Mouse (Mus musculus): ENCODE results near the gene Fam166a. TPM values are rescaled to one million over a fixed set of nuclear protein-coding genes. Genes with fewer than 3 reads are reported as not detected.

Gene Fam166a
- polyA plus RNA-seq, 1 experiment from 2014 or later = not detected

GRCm38 (mm10) chr2:25239766-25240165 lies 21.2 kb downstream of the Fam166a start:
- H3K27ac ChIP-seq (replicated peaks) = peak overlapping the region; percentile 91
- H3K4me3 ChIP-seq (ENCODE audit: low read depth, low read length) = no peak overlapping the region
- TF ChIP-seq CTCF (IDR thresholded peaks at IDR 0.05; ENCODE audit: low read depth) (no peak), EP300 (optimal IDR thresholded peaks at IDR 0.05) (no peak)
- peak; percentile 38 for DNase-seq (ENCODE audit: low spot score)
- no peaks in the 10 kb centered on the region for H3K36me3 ChIP-seq (ENCODE audit: control insufficient read depth, insufficient read depth, low read length)
- H3K4me2 ChIP-seq (replicated peaks; ENCODE audit: low read depth) = peak overlapping the region; percentile 29; the same call in 1 of the 2 replicates
- H3K4me1 ChIP-seq (replicated peaks; ENCODE audit: control insufficient read depth, insufficient read depth) = peaks cover 7% of the 10 kb centered on the region; the same call in 1 of the 2 replicates
- ATAC-seq (ENCODE audit: low FRiP score, low TSS enrichment) = no peak
- no peak overlapping the region for H3K9ac ChIP-seq (ENCODE audit: low read length)
- WGBS = 72% methylated on average over 3 of the region's 3 CpGs
- no peaks in the 10 kb centered on the region for H3K9me3 ChIP-seq (ENCODE audit: control insufficient read depth, low read length)
- no peaks in the 10 kb centered on the region for H3K27me3 ChIP-seq (ENCODE audit: control insufficient read depth, insufficient read depth, low read length)

- ATAC-seq (ENCODE audit: low FRiP score, low TSS enrichment) (no peak), DNase-seq (ENCODE audit: low spot score) (no peak)
- no peaks in the 10 kb centered on the region for H3K9me3 ChIP-seq (ENCODE audit: control insufficient read depth, low read length)
- WGBS = 50% methylated on average over 8 of the region's 8 CpGs
- H3K4me3 ChIP-seq (ENCODE audit: low read depth, low read length) = peak overlapping the region; percentile 23; the same call in 1 of the 2 replicates
- no peaks in the 10 kb centered on the region for H3K27me3 ChIP-seq (ENCODE audit: control insufficient read depth, insufficient read depth, low read length)
- TF ChIP-seq CTCF (IDR thresholded peaks at IDR 0.05; ENCODE audit: low read depth) (no peak), EP300 (optimal IDR thresholded peaks at IDR 0.05) (no peak)
- H3K9ac ChIP-seq (ENCODE audit: low read length) = peak overlapping the region; percentile 45; the same call in 1 of the 2 replicates
- peaks cover 7% of the 10 kb centered on the region; the same call in 1 of the 2 replicates for H3K4me1 ChIP-seq (replicated peaks; ENCODE audit: control insufficient read depth, insufficient read depth)
- H3K36me3 ChIP-seq (ENCODE audit: control insufficient read depth, insufficient read depth, low read length) = peaks cover 2% of the 10 kb centered on the region; the same call in 1 of the 2 replicates
- H3K27ac ChIP-seq (replicated peaks) = peak overlapping the region; percentile 91
- H3K4me2 ChIP-seq (replicated peaks; ENCODE audit: low read depth) = peak overlapping the region; percentile 78
Measured at GRCm38 (mm10) chr2:25240310-25240709, 21.8 kb downstream of the Fam166a start.

GRCm38 (mm10) chr2:25240723-25241437 lies 22.3 kb downstream of the Fam166a start:
- WGBS = 1% methylated on average over 29 of the region's 29 CpGs
- H3K4me1 ChIP-seq (replicated peaks; ENCODE audit: control insufficient read depth, insufficient read depth) = peaks cover 7% of the 10 kb centered on the region; the same call in 1 of the 2 replicates
- H3K4me2 ChIP-seq (replicated peaks; ENCODE audit: low read depth) = peak overlapping the region; percentile 78
- peak overlapping the region; percentile 91 for H3K27ac ChIP-seq (replicated peaks)
- TF ChIP-seq CTCF (IDR thresholded peaks at IDR 0.05; ENCODE audit: low read depth) = no peak
- H3K27me3 ChIP-seq (ENCODE audit: control insufficient read depth, insufficient read depth, low read length) = no peaks in the 10 kb centered on the region
- no peaks in the 10 kb centered on the region for H3K9me3 ChIP-seq (ENCODE audit: control insufficient read depth, low read length)
- H3K36me3 ChIP-seq (ENCODE audit: control insufficient read depth, insufficient read depth, low read length) = peaks cover 2% of the 10 kb centered on the region; the same call in 1 of the 2 replicates
- H3K4me3 ChIP-seq (ENCODE audit: low read depth, low read length) = peak overlapping the region; percentile 23
- peak; percentile 66 for ATAC-seq (ENCODE audit: low FRiP score, low TSS enrichment)
- H3K9ac ChIP-seq (ENCODE audit: low read length) = peak overlapping the region; percentile 45; the same call in 1 of the 2 replicates
- DNase-seq (ENCODE audit: low spot score) = peak; percentile 85

- Histone ChIP-seq H3K4me1 (replicated peaks; ENCODE audit: control insufficient read depth, insufficient read depth) (peaks cover 7% of the 10 kb centered on the region; the same call in 1 of the 2 replicates), H3K27me3 (ENCODE audit: control insufficient read depth, insufficient read depth, low read length) (no peaks in the 10 kb centered on the region), H3K27ac (replicated peaks) (peak overlapping the region; percentile 91), H3K9ac (ENCODE audit: low read length) (peak overlapping the region; percentile 69; the same call in 1 of the 2 replicates), H3K4me2 (replicated peaks; ENCODE audit: low read depth) (peak overlapping the region; percentile 78), H3K36me3 (ENCODE audit: control insufficient read depth, insufficient read depth, low read length) (peaks cover 2% of the 10 kb centered on the region; the same call in 1 of the 2 replicates), H3K4me3 (ENCODE audit: low read depth, low read length) (peak overlapping the region; percentile 45; the same call in 1 of the 2 replicates), H3K9me3 (ENCODE audit: control insufficient read depth, low read length) (no peaks in the 10 kb centered on the region)
- DNase-seq (ENCODE audit: low spot score) = peak; percentile 66
- peak; percentile 54 for ATAC-seq (ENCODE audit: low FRiP score, low TSS enrichment)
- TF ChIP-seq CTCF (IDR thresholded peaks at IDR 0.05; ENCODE audit: low read depth) (no peak), EP300 (optimal IDR thresholded peaks at IDR 0.05) (no peak)
- WGBS = 15% methylated on average over 6 of the region's 6 CpGs
Measured at GRCm38 (mm10) chr2:25241438-25241775, 22.9 kb downstream of the Fam166a start.

- DNase-seq (ENCODE audit: low spot score) = peak; percentile 56
- ATAC-seq (ENCODE audit: low FRiP score, low TSS enrichment) = no peak
Measured at GRCm38 (mm10) chr2:25242101-25242506, 23.6 kb downstream of the Fam166a start, which contains the start of the genes Rnf208 and Cysrt1. TSS of gene Rnf208 (plus strand) at chr2:25242255. TSS of gene Cysrt1 (minus strand) at chr2:25242452.

GRCm38 (mm10) chr2:25243342-25243741 lies 24.8 kb downstream of the Fam166a start:
- no peak for ATAC-seq (ENCODE audit: low FRiP score, low TSS enrichment)
- no peak for TF ChIP-seq EP300 (optimal IDR thresholded peaks at IDR 0.05)
- no peak for TF ChIP-seq CTCF (IDR thresholded peaks at IDR 0.05; ENCODE audit: low read depth)
- peaks cover 7% of the 10 kb centered on the region; the same call in 1 of the 2 replicates for H3K36me3 ChIP-seq (ENCODE audit: control insufficient read depth, insufficient read depth, low read length)
- no peak overlapping the region for H3K9ac ChIP-seq (ENCODE audit: low read length)
- WGBS = 70% methylated on average over 8 of the region's 8 CpGs
- H3K27ac ChIP-seq (replicated peaks) = no peak overlapping the region
- H3K9me3 ChIP-seq (ENCODE audit: control insufficient read depth, low read length) = no peaks in the 10 kb centered on the region
- DNase-seq (ENCODE audit: low spot score) = no peak
- peaks cover 7% of the 10 kb centered on the region for H3K4me1 ChIP-seq (replicated peaks; ENCODE audit: control insufficient read depth, insufficient read depth)
- H3K4me3 ChIP-seq (ENCODE audit: low read depth, low read length) = no peak overlapping the region
- no peaks in the 10 kb centered on the region for H3K27me3 ChIP-seq (ENCODE audit: control insufficient read depth, insufficient read depth, low read length)
- H3K4me2 ChIP-seq (replicated peaks; ENCODE audit: low read depth) = no peak overlapping the region

More at GRCm38 (mm10) chr2:25242101-25242506, 23.6 kb downstream of the Fam166a start, which contains the start of the genes Rnf208 and Cysrt1:
- H3K9me3 ChIP-seq (ENCODE audit: control insufficient read depth, low read length) = no peaks in the 10 kb centered on the region
- peak within 1 kb of the TSS; percentile 69 for H3K9ac ChIP-seq (ENCODE audit: low read length)
- H3K4me1 ChIP-seq (replicated peaks; ENCODE audit: control insufficient read depth, insufficient read depth) = peaks cover 7% of the 10 kb centered on the region
- no peak for TF ChIP-seq CTCF (IDR thresholded peaks at IDR 0.05; ENCODE audit: low read depth)
- TF ChIP-seq EP300 (optimal IDR thresholded peaks at IDR 0.05) = no peak
- H3K36me3 ChIP-seq (ENCODE audit: control insufficient read depth, insufficient read depth, low read length) = peaks cover 2% of the 10 kb centered on the region; the same call in 1 of the 2 replicates
- no peaks in the 10 kb centered on the region for H3K27me3 ChIP-seq (ENCODE audit: control insufficient read depth, insufficient read depth, low read length)
- peak within 1 kb of the TSS; percentile 78 for H3K4me2 ChIP-seq (replicated peaks; ENCODE audit: low read depth)
- peak within 1 kb of the TSS; percentile 45 for H3K4me3 ChIP-seq (ENCODE audit: low read depth, low read length)
- peak within 1 kb of the TSS; percentile 91 for H3K27ac ChIP-seq (replicated peaks)
- WGBS = under 1% methylated on average over 38 of the region's 59 CpGs

Measured in stomach, postnatal 0 days (tissue).